Mouse (Mus musculus) adrenal gland, adult 18-20 months (tissue): ENCODE results near the gene Nup88. TPM values are rescaled to one million over a fixed set of nuclear protein-coding genes. Genes with fewer than 3 reads are reported as not detected.

Source experiments
- total RNA-seq, 2 experiments: library from RNA; stranded (reverse); gene quantifications; 1 replicate in 1 of 2; 2 replicates in 1 of 2; pipeline ENCODE4 v1.2.3; 2021

Nup88 gene
- total RNA-seq, 2 experiments from 2014 or later, result 54.9 to 55.6 TPM

Other genes with a start within 250 kb of the Nup88 start
- gene Zfp3, start 205.8 kb downstream of the Nup88 start, total RNA-seq, result 1 to 10 TPM; 9.2 to 9.5 TPM
- gene Scimp, start 157.4 kb downstream of the Nup88 start, total RNA-seq, result 1 to 10 TPM; 1.1 to 1.9 TPM
- 100 to 1,000 TPM; 125 to 136 TPM for gene Rabep1, start 125.2 kb downstream of the Nup88 start, total RNA-seq
- gene Rpain, start 240 bp upstream of the Nup88 start, total RNA-seq, result 10 to 100 TPM; 24.5 to 28.7 TPM
- gene C1qbp, start 13.1 kb upstream of the Nup88 start, total RNA-seq, result 100 to 1,000 TPM; 195 to 219 TPM
- gene Dhx33, start 34.5 kb upstream of the Nup88 start, total RNA-seq, result 10 to 100 TPM; 27.8 to 31.7 TPM
- 10 to 100 TPM; 17.7 to 19.2 TPM for gene Mis12, start 49.6 kb upstream of the Nup88 start, total RNA-seq
- gene Derl2, start 49.9 kb upstream of the Nup88 start, total RNA-seq, result 10 to 100 TPM; 66.2 to 89.5 TPM
- gene 6330403K07Rik, start 63.5 kb upstream of the Nup88 start, total RNA-seq, result 10 to 100 TPM; 12.2 to 13.2 TPM
- gene Nlrp1a, start 174.7 kb upstream of the Nup88 start, total RNA-seq, result 1 to 10 TPM; 1.4 to 1.5 TPM